In the genomic region with DNA sequence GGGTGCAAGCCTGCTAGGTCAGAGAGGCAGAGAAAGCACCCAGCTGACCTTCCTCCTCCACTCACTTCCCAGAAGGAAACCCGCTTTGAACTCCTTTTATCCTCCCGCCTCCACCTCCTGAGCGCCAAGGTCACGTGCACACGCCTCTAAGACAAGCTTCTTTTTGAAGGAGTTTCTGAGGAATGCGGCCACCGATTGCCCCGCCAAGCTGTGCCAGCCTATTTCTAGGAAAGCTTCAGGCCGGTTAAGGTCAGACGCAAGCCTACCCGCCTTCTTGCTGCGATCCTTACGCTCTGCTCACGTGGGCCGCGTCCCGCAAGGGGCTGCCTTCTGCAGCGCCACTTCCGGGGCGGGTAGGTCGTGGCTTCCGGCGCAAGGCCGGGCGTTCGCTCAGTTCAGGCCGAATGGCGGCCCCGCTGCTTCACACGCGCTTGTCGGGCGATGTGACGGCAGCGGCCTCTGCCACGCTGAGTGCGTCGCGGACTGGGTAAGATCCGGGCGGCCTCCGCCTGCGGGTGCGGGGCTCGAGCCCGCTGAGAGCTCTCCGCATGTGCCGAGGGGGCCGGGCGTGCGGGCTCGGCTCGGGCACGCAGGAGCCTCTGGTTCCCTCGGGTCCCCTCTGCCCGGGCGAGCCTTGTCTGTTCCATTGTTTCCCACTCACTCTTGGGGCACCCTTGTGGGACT, we compare ENCODE assay signal across 8 mouse cellular contexts. TPM values are rescaled to one million over a fixed set of nuclear protein-coding genes. Genes with fewer than 3 reads are reported as not detected.
DNase-seq lines count a peak whose midpoint lies in the region; ATAC-seq lines count a peak whose summit lies in the region.

A gene (plus strand): TSS at position 356 of the 684 bp plus-strand sequence.

- H3K4me3 ChIP-seq in hindbrain, embryonic 11.5 days (ENCODE audit: low read depth, low read length) = peak within 1 kb of the TSS; percentile 62

- no peaks in the 10 kb centered on the region; the same call in 1 of the 2 replicates for H3K4me1 ChIP-seq in hindbrain, embryonic 11.5 days (replicated peaks; ENCODE audit: control insufficient read depth, insufficient read depth, low read length)

- peak within 1 kb of the TSS; percentile 58 for H3K27ac ChIP-seq in hindbrain, embryonic 11.5 days (ENCODE audit: low read depth, low read length)

- H3K36me3 ChIP-seq in hindbrain, embryonic 11.5 days (ENCODE audit: control insufficient read depth, insufficient read depth, low read length) = peaks cover 8% of the 10 kb centered on the region; the same call in 1 of the 2 replicates

- peak; percentile 93 for DNase-seq in Muller cell, postnatal 12 days (ENCODE audit: inconsistent ontology term)
- DNase-seq in cerebellum, adult 9-11 months = peak; percentile 92
- peak; percentile 82 to 91 for DNase-seq in frontal cortex, adult 2 months (ENCODE audit: extremely low spot score in 1 of 2, low spot score in 1 of 2)
- DNase-seq in hindbrain, embryonic 11.5 days (ENCODE audit: low spot score) = peak; percentile 90
- DNase-seq in layer of hippocampus, postnatal 10 days (ENCODE audit: low spot score in 2 of 2) = peak; percentile 86 to 90
- DNase-seq in lung, postnatal 10 days = peak; percentile 91
- DNase-seq in ovary, postnatal 36 days (ENCODE audit: low spot score) = peak; percentile 87
- peak; percentile 85 for DNase-seq in thymus, postnatal 25 days

- under 1% methylated on average over 57 of the region's 57 CpGs for WGBS in hindbrain, embryonic 11.5 days

- peak within 1 kb of the TSS; percentile 91 for H3K9ac ChIP-seq in hindbrain, embryonic 11.5 days (ENCODE audit: low read depth, low read length)

- peak within 1 kb of the TSS; percentile 63 for H3K4me2 ChIP-seq in hindbrain, embryonic 11.5 days (replicated peaks; ENCODE audit: low read depth, low read length)

- H3K9me3 ChIP-seq in hindbrain, embryonic 11.5 days (ENCODE audit: control insufficient read depth, low read length) = no peaks in the 10 kb centered on the region

- H3K27me3 ChIP-seq in hindbrain, embryonic 11.5 days (ENCODE audit: control insufficient read depth, insufficient read depth, low read length) = no peaks in the 10 kb centered on the region

- ATAC-seq in hindbrain, embryonic 11.5 days (ENCODE audit: low FRiP score) = peak; percentile 99

RNA-seq across cellular contexts. Expression of the gene that starts here (rescaled TPM):
- 31.8 and 33.0 TPM in 2 replicates for polyA plus RNA-seq in frontal cortex, adult 2 months (2012; rRNA removed)
- 123 and 124 TPM in 2 replicates for polyA plus RNA-seq in hindbrain, embryonic 11.5 days (2014; fragmentation: Nextera tagmentation; extraction: Ambion mirVana)
- 10 to 100 TPM; 44.8 to 46.5 TPM for total RNA-seq in layer of hippocampus, postnatal 10 days (2021)

Comparison
In these comparisons a context has a peak if more than half of its experiments do, and no peak if none do; other contexts are left out.
1. Peak in every context shown above with its lines: DNase-seq, ATAC-seq, H3K4me3 ChIP-seq and H3K27ac ChIP-seq.